Mouse (Mus musculus): ENCODE results near the gene Tbx1. TPM values are rescaled to one million over a fixed set of nuclear protein-coding genes. Genes with fewer than 3 reads are reported as not detected.

The Tbx1 gene
- polyA plus RNA-seq, 2 experiments: 8.7 to 12.1 TPM

GRCm38 (mm10) chr16:18633333-18633732 lies 42.9 kb upstream of the Tbx1 start:
- H3K27me3 ChIP-seq (ENCODE audit: control insufficient read depth, insufficient read depth, low read length): no peaks in the 10 kb centered on the region
- no peak for ATAC-seq (ENCODE audit: low FRiP score, low read depth)
- WGBS: 14% methylated on average over 1 of the region's 1 CpGs
- H3K9me3 ChIP-seq (ENCODE audit: control insufficient read depth, low read length): no peaks in the 10 kb centered on the region
- H3K4me2 ChIP-seq (replicated peaks; ENCODE audit: low read depth, low read length, severe bottlenecking): no peak overlapping the region
- H3K27ac ChIP-seq (replicated peaks; ENCODE audit: low read depth, low read length): peak overlapping the region; percentile 22; the same call in 1 of the 2 replicates
- H3K36me3 ChIP-seq (ENCODE audit: control insufficient read depth, insufficient read depth, low read length): no peaks in the 10 kb centered on the region
- H3K4me1 ChIP-seq (ENCODE audit: control insufficient read depth, insufficient read depth, low read length): peaks cover 9% of the 10 kb centered on the region
- no peak for DNase-seq (ENCODE audit: low spot score)
- H3K9ac ChIP-seq (ENCODE audit: low read depth, low read length, severe bottlenecking): no peak overlapping the region
- no peak for TF ChIP-seq POLR2A (IDR thresholded peaks at IDR 0.05; ENCODE audit: borderline replicate concordance, extremely low read depth, insufficient read depth, insufficient read length)
- H3K4me3 ChIP-seq (replicated peaks; ENCODE audit: low read length): no peak overlapping the region

- 48% methylated on average over 2 of the region's 2 CpGs for WGBS
- Histone ChIP-seq H3K36me3 (ENCODE audit: control insufficient read depth, insufficient read depth, low read length) (no peaks in the 10 kb centered on the region), H3K27me3 (ENCODE audit: control insufficient read depth, insufficient read depth, low read length) (no peaks in the 10 kb centered on the region), H3K4me2 (replicated peaks; ENCODE audit: low read depth, low read length, severe bottlenecking) (no peak overlapping the region), H3K27ac (replicated peaks; ENCODE audit: low read depth, low read length) (no peak overlapping the region), H3K9me3 (ENCODE audit: control insufficient read depth, low read length) (no peaks in the 10 kb centered on the region), H3K4me3 (replicated peaks; ENCODE audit: low read length) (no peak overlapping the region), H3K4me1 (ENCODE audit: control insufficient read depth, insufficient read depth, low read length) (peaks cover 14% of the 10 kb centered on the region), H3K9ac (ENCODE audit: low read depth, low read length, severe bottlenecking) (no peak overlapping the region)
- no peak for ATAC-seq (ENCODE audit: low FRiP score, low read depth)
- no peak for TF ChIP-seq POLR2A (IDR thresholded peaks at IDR 0.05; ENCODE audit: borderline replicate concordance, extremely low read depth, insufficient read depth, insufficient read length)
- DNase-seq (ENCODE audit: low spot score): no peak
Measured at GRCm38 (mm10) chr16:18632816-18633215, 42.3 kb upstream of the Tbx1 start.

GRCm38 (mm10) chr16:18632059-18632458 lies 41.6 kb upstream of the Tbx1 start:
- Histone ChIP-seq H3K4me2 (replicated peaks; ENCODE audit: low read depth, low read length, severe bottlenecking) (no peak overlapping the region), H3K4me1 (ENCODE audit: control insufficient read depth, insufficient read depth, low read length) (peaks cover 22% of the 10 kb centered on the region), H3K9ac (ENCODE audit: low read depth, low read length, severe bottlenecking) (no peak overlapping the region), H3K9me3 (ENCODE audit: control insufficient read depth, low read length) (no peaks in the 10 kb centered on the region), H3K27ac (replicated peaks; ENCODE audit: low read depth, low read length) (no peak overlapping the region), H3K27me3 (ENCODE audit: control insufficient read depth, insufficient read depth, low read length) (no peaks in the 10 kb centered on the region), H3K4me3 (replicated peaks; ENCODE audit: low read length) (no peak overlapping the region), H3K36me3 (ENCODE audit: control insufficient read depth, insufficient read depth, low read length) (no peaks in the 10 kb centered on the region)
- DNase-seq (ENCODE audit: low spot score) (no peak), ATAC-seq (ENCODE audit: low FRiP score, low read depth) (no peak)
- no peak for TF ChIP-seq POLR2A (IDR thresholded peaks at IDR 0.05; ENCODE audit: borderline replicate concordance, extremely low read depth, insufficient read depth, insufficient read length)
- 56% methylated on average over 3 of the region's 3 CpGs for WGBS

- no peaks in the 10 kb centered on the region for H3K27me3 ChIP-seq (ENCODE audit: control insufficient read depth, insufficient read depth, low read length)
- DNase-seq (ENCODE audit: low spot score) (no peak), ATAC-seq (ENCODE audit: low FRiP score, low read depth) (no peak)
- no peak overlapping the region for H3K4me3 ChIP-seq (replicated peaks; ENCODE audit: low read length)
- H3K9me3 ChIP-seq (ENCODE audit: control insufficient read depth, low read length): no peaks in the 10 kb centered on the region
- H3K4me1 ChIP-seq (ENCODE audit: control insufficient read depth, insufficient read depth, low read length): peaks cover 25% of the 10 kb centered on the region
- H3K9ac ChIP-seq (ENCODE audit: low read depth, low read length, severe bottlenecking): no peak overlapping the region
- no peak overlapping the region for H3K27ac ChIP-seq (replicated peaks; ENCODE audit: low read depth, low read length)
- WGBS: 61% methylated on average over 7 of the region's 7 CpGs
- TF ChIP-seq POLR2A (IDR thresholded peaks at IDR 0.05; ENCODE audit: borderline replicate concordance, extremely low read depth, insufficient read depth, insufficient read length): no peak
- H3K36me3 ChIP-seq (ENCODE audit: control insufficient read depth, insufficient read depth, low read length): no peaks in the 10 kb centered on the region
- H3K4me2 ChIP-seq (replicated peaks; ENCODE audit: low read depth, low read length, severe bottlenecking): no peak overlapping the region
Measured at GRCm38 (mm10) chr16:18631141-18631540, 40.7 kb upstream of the Tbx1 start.

GRCm38 (mm10) chr16:18630291-18630690 lies 39.8 kb upstream of the Tbx1 start:
- Histone ChIP-seq H3K4me1 (ENCODE audit: control insufficient read depth, insufficient read depth, low read length) (peaks cover 29% of the 10 kb centered on the region), H3K9ac (ENCODE audit: low read depth, low read length, severe bottlenecking) (peak overlapping the region; percentile 86), H3K4me3 (replicated peaks; ENCODE audit: low read length) (peak overlapping the region; percentile 83), H3K27me3 (ENCODE audit: control insufficient read depth, insufficient read depth, low read length) (peaks cover 7% of the 10 kb centered on the region), H3K27ac (replicated peaks; ENCODE audit: low read depth, low read length) (no peak overlapping the region), H3K36me3 (ENCODE audit: control insufficient read depth, insufficient read depth, low read length) (0 out of 2 replicates have a peak, but pooled peaks cover 3% of the 10 kb centered on the region), H3K9me3 (ENCODE audit: control insufficient read depth, low read length) (no peaks in the 10 kb centered on the region), H3K4me2 (replicated peaks; ENCODE audit: low read depth, low read length, severe bottlenecking) (peak overlapping the region; percentile 70)
- no peak for TF ChIP-seq POLR2A (IDR thresholded peaks at IDR 0.05; ENCODE audit: borderline replicate concordance, extremely low read depth, insufficient read depth, insufficient read length)
- WGBS: 38% methylated on average over 5 of the region's 5 CpGs
- ATAC-seq (ENCODE audit: low FRiP score, low read depth) (no peak), DNase-seq (ENCODE audit: low spot score) (no peak)

Data from limb, embryonic 14.5 days (tissue).